Mouse (Mus musculus) mouse trophoblast stem cell (cell line): ENCODE measurements at regions not wholly inside any gene's neighbourhood (a gene's known extent, or its start where the extent isn't known, plus 50 kb on each side); places are given as distances from the start of the nearest gene placed in this dataset.
"Not testable (repeated sequence)": the region's sequence is repeated elsewhere in the genome, so short reads cannot be mapped to it uniquely, and the experiment has no call there.

ENCODE experiments used
- in situ Hi-C, 2 experiments: fragments of 300-500 bp; cut with MseI, MboI; formaldehyde crosslinking; loops; 2 replicates in 1 of 2; 3 replicates in 1 of 2; pipeline ENCODE4 v1.15.1; 2025

- in situ Hi-C loops: no loop called here
Measured at GRCm38 (mm10) chr5:17176771-17177170, 196.2 kb upstream of the Speer4f2 start.

GRCm38 (mm10) chr5:17208554-17209283 is 164.3 kb upstream of the Speer4f2 start:
- in situ Hi-C loops: no loop called here

GRCm38 (mm10) chr5:17210723-17211245 is 162.2 kb upstream of the Speer4f2 start:
- in situ Hi-C loops: no loop called here

GRCm38 (mm10) chr5:17223542-17223941 is 149.4 kb upstream of the Speer4f2 start:
- in situ Hi-C loops: not testable (repeated sequence)

GRCm38 (mm10) chr5:17247732-17248606 is 125.0 kb upstream of the Speer4f2 start:
- in situ Hi-C loops: no loop called here

GRCm38 (mm10) chr5:17260541-17261325 is 112.2 kb upstream of the Speer4f2 start:
- in situ Hi-C loops: no loop called here

DNA sequence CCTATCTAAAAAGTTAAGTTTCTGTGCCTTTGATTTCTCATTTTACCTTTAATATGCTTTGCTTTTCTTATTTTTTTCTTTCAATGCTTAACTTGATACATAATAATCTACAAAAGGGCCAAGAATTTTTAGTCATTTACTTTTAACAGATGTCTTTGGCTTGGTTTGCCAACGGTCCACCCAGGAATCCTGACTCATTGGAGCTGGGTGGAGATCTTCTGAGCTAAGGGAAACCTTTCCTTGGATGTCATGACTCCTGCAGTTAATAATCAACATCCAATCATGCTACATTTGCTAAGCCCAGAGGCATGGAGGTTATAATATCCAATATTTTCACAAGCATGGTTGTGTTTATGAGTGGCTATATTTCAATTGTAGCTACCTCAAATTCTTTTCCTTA is 110.9 kb upstream of the Speer4f2 start:
- in situ Hi-C loops: no loop called here

GRCm38 (mm10) chr5:17271153-17271552 is 101.8 kb upstream of the Speer4f2 start:
- in situ Hi-C loops: no loop called here

- in situ Hi-C loops: no loop called here
Measured at GRCm38 (mm10) chr5:17271722-17272479, 101.1 kb upstream of the Speer4f2 start.

GRCm38 (mm10) chr5:17275346-17275745 is 97.6 kb upstream of the Speer4f2 start:
- in situ Hi-C loops: no loop called here

- in situ Hi-C loops: no loop called here
Measured at GRCm38 (mm10) chr5:17276782-17277578, 96.0 kb upstream of the Speer4f2 start.

DNA sequence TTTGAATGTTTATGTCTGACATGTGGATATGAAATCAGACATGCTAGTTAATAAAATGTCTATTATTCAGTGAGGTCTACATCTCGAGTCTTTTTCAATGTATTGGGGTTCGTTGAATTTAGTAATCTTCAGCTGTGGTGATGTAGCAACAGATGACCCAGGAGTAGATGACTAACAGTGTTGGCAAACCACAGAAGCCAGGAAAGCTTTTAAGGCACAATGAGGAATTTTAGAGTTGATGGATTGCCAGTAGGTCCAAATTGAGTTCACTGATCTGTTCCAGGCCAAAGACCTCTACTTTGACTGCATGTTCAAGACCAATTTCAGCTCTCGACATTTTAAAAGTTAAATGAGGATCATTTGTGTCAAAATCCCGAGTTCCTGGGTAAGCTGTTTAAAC is 92.8 kb upstream of the Speer4f2 start:
- in situ Hi-C loops: no loop called here

GRCm38 (mm10) chr5:17280951-17281350 is 92.0 kb upstream of the Speer4f2 start:
- in situ Hi-C loops: no loop called here

DNA sequence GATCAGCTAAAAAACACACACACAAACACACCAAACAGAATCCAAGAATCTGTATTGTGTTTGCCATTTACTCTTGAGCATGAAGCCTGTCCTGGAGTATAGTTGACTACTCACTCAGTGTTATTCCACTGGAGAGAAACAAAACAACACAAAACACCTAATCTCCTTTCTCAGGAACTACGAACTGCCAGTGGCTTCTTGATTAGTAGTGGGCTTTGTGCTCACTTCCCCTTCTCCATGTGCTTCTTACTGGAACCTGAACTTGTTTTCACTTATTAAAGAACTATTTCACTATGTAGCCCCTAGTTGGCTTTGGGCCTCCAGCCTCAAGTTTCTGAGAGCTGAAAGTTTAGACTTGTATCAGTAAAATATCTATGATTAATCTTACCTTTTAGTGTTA is 84.0 kb upstream of the Speer4f2 start:
- in situ Hi-C loops: no loop called here

GRCm38 (mm10) chr5:17292559-17292958 is 80.4 kb upstream of the Speer4f2 start:
- in situ Hi-C loops: no loop called here

DNA sequence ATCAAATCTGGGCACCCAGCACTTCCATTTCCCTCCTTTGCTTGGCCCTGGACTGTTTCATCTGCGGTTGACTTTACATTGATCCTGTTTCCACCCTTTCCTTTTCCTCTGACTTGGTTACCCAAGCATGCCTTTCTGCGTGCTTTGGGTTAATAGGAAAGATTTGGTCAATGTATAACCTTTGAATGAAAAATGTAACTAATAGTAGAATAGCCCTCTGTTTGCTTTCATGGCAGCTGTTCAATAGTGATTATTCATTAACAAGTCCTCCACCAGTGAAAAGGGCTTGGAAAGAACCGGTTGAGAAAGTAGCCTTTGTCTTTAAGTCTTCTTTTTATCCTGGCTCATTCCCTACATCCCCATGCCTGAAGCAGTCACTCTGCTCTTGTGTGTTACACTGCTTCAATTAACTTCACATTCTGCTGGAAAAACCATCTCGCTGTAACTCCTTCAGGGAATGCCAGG is 76.4 kb upstream of the Speer4f2 start:
- in situ Hi-C loops: no loop called here

GRCm38 (mm10) chr5:17299846-17300245 is 73.1 kb upstream of the Speer4f2 start:
- in situ Hi-C loops: no loop called here

- in situ Hi-C loops: no loop called here
Measured at GRCm38 (mm10) chr5:17321501-17321900, 51.5 kb upstream of the Speer4f2 start.
